Mouse (Mus musculus): ENCODE results near the gene Ankrd24. TPM values are rescaled to one million over a fixed set of nuclear protein-coding genes. Genes with fewer than 3 reads are reported as not detected.
A peak's percentile ranks its signal among the peaks of the same experiment; 100 is the strongest.

Gene Ankrd24
- total and polyA plus RNA-seq, 3 experiments: 7.8 to 33.7 (median 7.9) TPM

DNA sequence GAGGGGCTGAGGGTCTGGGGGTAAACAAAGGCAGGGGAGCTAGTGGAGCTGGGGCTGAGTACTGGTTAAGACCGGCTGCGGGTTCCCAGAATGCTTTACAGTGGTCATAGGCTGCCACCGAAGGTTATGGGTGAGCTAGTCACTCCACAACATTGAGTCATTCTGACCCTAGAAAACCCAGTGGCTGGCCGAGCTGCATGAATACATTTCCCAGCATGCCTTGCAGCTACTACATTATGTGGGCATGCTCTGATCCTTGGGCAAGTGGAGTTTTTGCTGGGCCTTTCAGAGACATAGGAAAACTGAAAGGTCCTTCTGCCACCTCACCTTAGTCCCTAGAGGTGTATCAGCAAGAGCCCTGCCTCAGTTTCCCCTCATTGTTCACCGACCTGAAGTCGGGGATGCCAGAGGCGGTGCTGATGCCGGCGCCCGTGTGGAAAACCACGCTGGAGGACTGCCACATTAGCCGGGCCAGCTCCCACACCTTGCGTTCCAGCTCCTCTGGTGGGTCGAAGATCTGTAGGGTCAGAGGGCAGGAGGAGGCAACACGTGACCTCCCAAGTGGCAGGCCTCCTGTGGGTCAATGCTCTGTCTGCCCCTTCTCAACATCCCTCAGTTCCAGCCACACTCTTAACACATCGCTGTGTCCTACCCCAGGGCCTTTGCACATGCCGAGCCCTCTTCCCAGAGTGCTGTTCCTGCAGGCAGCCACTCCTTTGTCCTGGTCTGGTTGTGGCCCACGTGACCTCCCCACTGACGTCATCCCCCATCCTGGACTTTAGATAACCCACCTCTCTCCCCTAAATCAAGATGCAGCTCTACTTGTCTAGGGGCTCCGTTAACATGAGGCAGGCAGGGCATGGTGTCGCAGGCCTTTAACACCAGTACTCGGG lies 2.0 kb upstream of the Ankrd24 start:
- no peaks in the 10 kb centered on the region for H3K79me2 ChIP-seq (replicated peaks; ENCODE audit: control insufficient read depth, insufficient read depth, low read length)
- H3K27ac ChIP-seq: peak overlapping the region; percentile 95
- H3K4me1 ChIP-seq (ENCODE audit: control insufficient read depth, insufficient read depth, low read length): peaks cover 5% of the 10 kb centered on the region
- intact Hi-C loops (cut with DNase I): loop anchor here (2.0 to 5.0 kb wide), 3 partner anchors 16 to 551 kb away; partner anchors contain the start of gene BC025920
- DNase-seq: no peak
- no peak overlapping the region for H3K9ac ChIP-seq (ENCODE audit: low read depth, low read length)
- no peaks in the 10 kb centered on the region for H3K27me3 ChIP-seq (ENCODE audit: control insufficient read depth, insufficient read depth, low read length)
- H3K36me3 ChIP-seq (ENCODE audit: control insufficient read depth, insufficient read depth, low read length): no peaks in the 10 kb centered on the region
- WGBS: 79% methylated on average over 22 of the region's 22 CpGs
- TF ChIP-seq POLR2A (IDR thresholded peaks at IDR 0.05; ENCODE audit: insufficient read depth, low read depth, low read length) (no peak), EP300 (IDR thresholded peaks at IDR 0.05; ENCODE audit: insufficient read depth, low read depth, low read length) (no peak), CTCF (IDR thresholded peaks at IDR 0.05) (no peak)
- peak overlapping the region; percentile 70 for H3K4me3 ChIP-seq

DNA sequence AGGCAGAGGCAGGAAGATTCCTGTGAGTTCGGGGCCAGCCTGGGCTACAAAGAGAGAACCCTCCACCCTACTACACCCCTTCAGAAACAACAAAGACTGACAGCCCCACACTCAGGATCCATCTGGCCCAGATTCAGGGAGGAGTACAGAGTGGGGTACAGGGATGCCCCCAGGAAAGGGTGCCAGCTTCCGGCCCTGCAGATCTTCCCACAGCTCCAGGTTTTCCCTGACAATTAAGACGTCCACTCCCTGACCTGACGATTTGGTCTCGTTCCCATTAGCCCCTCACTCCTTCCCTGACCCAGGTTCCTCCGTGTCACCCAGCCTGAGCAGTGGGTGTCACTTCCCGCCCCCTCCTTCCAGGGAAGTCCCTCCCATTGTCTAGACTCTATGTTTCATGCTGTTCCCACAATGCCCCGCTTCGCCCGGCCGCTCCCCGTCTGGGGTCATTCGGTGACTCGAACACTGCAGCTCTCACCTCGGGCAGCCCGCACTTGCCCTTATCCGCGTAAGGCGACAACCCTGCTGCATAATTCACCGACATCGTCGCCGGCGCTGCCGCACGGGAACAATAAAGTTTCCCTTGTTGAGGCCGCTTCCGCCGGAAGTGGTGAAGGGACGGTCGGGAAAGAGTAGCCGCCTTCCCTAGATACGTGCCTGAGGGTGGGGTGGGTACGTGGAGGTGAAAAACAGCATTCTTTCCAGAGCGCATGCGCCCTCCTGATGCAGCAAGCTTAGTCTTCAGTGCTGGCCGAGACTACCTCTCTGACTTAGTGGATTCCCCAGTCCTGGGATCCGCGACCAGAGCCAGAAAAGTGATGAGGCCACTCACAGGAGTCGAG lies 1.1 kb upstream of the Ankrd24 start, which contains the start of gene Sirt6:
Sirt6 (minus strand) TSS at position 804 of the 842 bp plus-strand sequence.
- peak; percentile 92 to 94 for DNase-seq
- TF ChIP-seq EP300 (IDR thresholded peaks at IDR 0.05; ENCODE audit: insufficient read depth, low read depth, low read length) (peak; percentile 75), CTCF (IDR thresholded peaks at IDR 0.05) (no peak), POLR2A (IDR thresholded peaks at IDR 0.05; ENCODE audit: insufficient read depth, low read depth, low read length) (peak; percentile 96)
- WGBS: 4% methylated on average over 40 of the region's 40 CpGs
- Histone ChIP-seq H3K79me2 (replicated peaks; ENCODE audit: control insufficient read depth, insufficient read depth, low read length) (no peaks in the 10 kb centered on the region), H3K4me1 (ENCODE audit: control insufficient read depth, insufficient read depth, low read length) (peaks cover 5% of the 10 kb centered on the region), H3K27ac (peak within 1 kb of the TSS; percentile 95), H3K4me3 (peak within 1 kb of the TSS; percentile 70), H3K27me3 (ENCODE audit: control insufficient read depth, insufficient read depth, low read length) (no peaks in the 10 kb centered on the region), H3K36me3 (ENCODE audit: control insufficient read depth, insufficient read depth, low read length) (no peaks in the 10 kb centered on the region), H3K9ac (ENCODE audit: low read depth, low read length) (peak within 1 kb of the TSS; percentile 84)
- intact Hi-C loops (cut with DNase I): loop anchor here (2.0 to 5.0 kb wide), 3 partner anchors 16 to 550 kb away; partner anchors contain the start of gene BC025920

DNA sequence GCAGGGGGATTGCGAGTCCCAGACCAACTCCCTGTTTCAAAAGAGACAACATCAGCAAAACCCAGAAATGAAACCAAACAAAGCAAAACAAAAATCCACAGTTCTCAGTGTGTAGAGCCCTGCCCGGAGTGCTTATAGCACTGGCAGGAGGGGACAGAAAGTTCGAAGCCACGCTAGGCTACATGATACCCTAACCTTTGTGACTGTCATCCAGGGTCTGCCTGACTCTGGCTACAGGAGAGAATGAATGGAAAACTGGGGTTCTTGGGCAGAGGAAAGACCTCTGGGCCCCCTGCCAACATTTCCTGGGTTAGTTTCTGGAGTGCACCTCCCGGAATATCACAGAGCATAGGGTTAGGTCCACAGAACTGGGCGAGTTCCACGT lies 512 bp upstream of the Ankrd24 start:
- Histone ChIP-seq H3K4me1 (ENCODE audit: control insufficient read depth, insufficient read depth, low read length) (peaks cover 5% of the 10 kb centered on the region), H3K79me2 (replicated peaks; ENCODE audit: control insufficient read depth, insufficient read depth, low read length) (no peaks in the 10 kb centered on the region), H3K4me3 (peak overlapping the region; percentile 70), H3K27ac (peak overlapping the region; percentile 95), H3K9ac (ENCODE audit: low read depth, low read length) (peak overlapping the region; percentile 84), H3K36me3 (ENCODE audit: control insufficient read depth, insufficient read depth, low read length) (no peaks in the 10 kb centered on the region), H3K27me3 (ENCODE audit: control insufficient read depth, insufficient read depth, low read length) (no peaks in the 10 kb centered on the region)
- no peak for TF ChIP-seq CTCF (IDR thresholded peaks at IDR 0.05)
- no peak for DNase-seq
- WGBS: 36% methylated on average over 7 of the region's 7 CpGs
- intact Hi-C loops (cut with DNase I): loop anchor here (2.0 to 5.0 kb wide), 3 partner anchors 15 to 549 kb away; partner anchors contain the start of gene BC025920

DNA sequence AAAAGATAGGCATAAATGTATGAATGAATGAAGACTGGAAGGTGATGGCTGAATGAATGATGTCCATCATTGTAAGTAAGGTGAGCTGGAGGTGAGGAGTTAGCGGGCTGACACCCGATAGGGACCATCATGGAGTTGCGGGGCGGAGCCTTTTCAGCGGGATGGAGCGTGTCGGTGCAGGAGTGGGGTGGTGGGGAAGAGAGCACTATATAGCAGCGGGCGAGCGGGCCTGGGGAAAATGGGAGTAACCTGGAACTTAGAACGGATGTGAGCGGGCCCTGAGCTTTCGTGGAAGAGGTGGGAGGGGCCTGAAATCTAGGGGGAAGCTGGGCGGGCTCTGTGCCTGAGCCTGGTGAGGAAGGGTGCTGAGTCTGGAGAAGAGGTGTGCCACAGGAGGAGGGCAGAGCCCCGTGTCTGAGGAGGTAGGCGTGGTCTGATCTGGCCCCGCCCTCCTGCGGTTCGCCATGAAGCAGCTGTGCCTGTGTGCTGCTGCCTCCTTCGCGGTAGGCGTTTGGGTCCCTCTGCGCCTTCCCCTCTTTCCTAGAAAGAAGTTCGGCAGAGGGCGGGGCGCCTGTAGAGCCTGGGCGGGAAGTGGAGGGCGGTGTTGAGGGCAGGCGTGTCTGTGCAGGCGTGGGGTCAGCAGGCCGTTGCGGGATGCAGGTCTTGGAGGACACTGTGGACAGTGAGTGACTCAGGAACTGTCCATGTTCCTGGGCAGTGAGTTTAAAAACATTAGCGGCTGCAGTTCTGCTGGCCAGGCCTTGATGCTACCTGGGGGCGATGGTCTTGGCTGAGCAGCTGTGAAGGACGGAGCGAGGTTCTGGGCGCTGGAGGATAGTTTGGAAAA lies 5.1 kb downstream of the Ankrd24 start:
- H3K36me3 ChIP-seq (ENCODE audit: control insufficient read depth, insufficient read depth, low read length): no peaks in the 10 kb centered on the region
- no peaks in the 10 kb centered on the region for H3K27me3 ChIP-seq (ENCODE audit: control insufficient read depth, insufficient read depth, low read length)
- peak overlapping the region; percentile 22 for H3K9ac ChIP-seq (ENCODE audit: low read depth, low read length)
- peak; percentile 82 to 86 for DNase-seq
- WGBS: 5% methylated on average over 37 of the region's 37 CpGs
- H3K4me3 ChIP-seq: peak overlapping the region; percentile 51
- no peaks in the 10 kb centered on the region for H3K79me2 ChIP-seq (replicated peaks; ENCODE audit: control insufficient read depth, insufficient read depth, low read length)
- no peak for TF ChIP-seq CTCF (IDR thresholded peaks at IDR 0.05)
- TF ChIP-seq EP300 (IDR thresholded peaks at IDR 0.05; ENCODE audit: insufficient read depth, low read depth, low read length): no peak
- TF ChIP-seq POLR2A (IDR thresholded peaks at IDR 0.05; ENCODE audit: insufficient read depth, low read depth, low read length): peak; percentile 56; the same call in 1 of the 2 replicates
- intact Hi-C loops (cut with DNase I): no loop called here
- H3K4me1 ChIP-seq (ENCODE audit: control insufficient read depth, insufficient read depth, low read length): peaks cover 2% of the 10 kb centered on the region
- H3K27ac ChIP-seq: no peak overlapping the region; the same call in 1 of the 2 replicates

DNA sequence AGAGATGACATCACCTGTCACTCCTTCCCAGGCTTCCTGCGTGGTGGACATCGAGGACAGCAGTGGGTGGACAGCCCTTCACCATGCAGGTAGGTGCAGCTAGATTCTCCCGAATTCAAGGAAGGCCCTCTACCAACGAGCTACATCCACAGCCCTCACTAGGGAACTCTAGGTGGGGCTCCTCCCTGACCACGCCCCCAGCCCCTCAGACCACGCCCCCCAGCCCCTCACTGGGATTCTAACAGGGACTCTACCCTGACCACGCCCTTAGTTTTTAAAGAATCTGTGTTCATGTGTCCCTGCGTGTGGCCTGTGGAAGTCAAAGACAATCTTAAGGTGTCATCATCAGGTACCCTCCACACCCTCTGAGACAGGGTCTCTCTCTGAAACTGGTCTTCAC lies 8.0 kb downstream of the Ankrd24 start:
- TF ChIP-seq CTCF (IDR thresholded peaks at IDR 0.05) (no peak), POLR2A (IDR thresholded peaks at IDR 0.05; ENCODE audit: insufficient read depth, low read depth, low read length) (no peak), EP300 (IDR thresholded peaks at IDR 0.05; ENCODE audit: insufficient read depth, low read depth, low read length) (no peak)
- Histone ChIP-seq H3K9ac (ENCODE audit: low read depth, low read length) (no peak overlapping the region), H3K4me3 (no peak overlapping the region), H3K79me2 (replicated peaks; ENCODE audit: control insufficient read depth, insufficient read depth, low read length) (no peaks in the 10 kb centered on the region), H3K36me3 (ENCODE audit: control insufficient read depth, insufficient read depth, low read length) (no peaks in the 10 kb centered on the region), H3K27me3 (ENCODE audit: control insufficient read depth, insufficient read depth, low read length) (no peaks in the 10 kb centered on the region), H3K27ac (no peak overlapping the region), H3K4me1 (ENCODE audit: control insufficient read depth, insufficient read depth, low read length) (peaks cover 2% of the 10 kb centered on the region)
- intact Hi-C loops (cut with DNase I): no loop called here
- no peak for DNase-seq
- WGBS: 24% methylated on average over 8 of the region's 8 CpGs
